Mouse (Mus musculus) T-helper 2 cell (primary cell): ENCODE measurements around the gene Ctrl.

Source experiments
- in situ Hi-C: fragments of 300-600 bp; cut with MboI, MseI; formaldehyde crosslinking; loops from one replicate; pipeline ENCODE4 v1.15.1; 2025; ENCODE audit warnings: high pct_unique_total_duplicates

The Ctrl gene

DNA sequence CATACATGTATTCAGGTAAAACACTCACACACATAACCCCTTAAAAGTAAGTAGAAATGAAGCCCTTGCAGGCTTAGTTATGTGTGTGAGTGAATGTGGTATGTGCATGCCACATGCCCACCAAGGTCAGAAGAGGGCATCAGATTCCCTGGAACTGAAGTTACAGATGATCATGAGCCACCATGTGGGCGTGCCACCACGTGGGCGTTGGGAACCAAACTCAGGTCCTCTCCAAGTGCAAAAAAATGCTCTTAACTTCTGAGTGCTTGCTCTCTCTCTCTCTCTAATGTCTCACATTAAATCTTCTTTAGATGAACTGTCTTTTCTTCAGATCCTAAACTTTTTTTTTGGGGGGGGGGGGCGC, 4.6 kb upstream of the Ctrl start, which contains the start of gene Psmb10:
Gene Psmb10, minus strand, starts transcription at position 139 of the 364 bp plus-strand sequence.
- in situ Hi-C loops: loop anchor here (5.0 kb wide), 1 partner anchor 231 kb away; the partner anchor contains the start of genes 4933405L10Rik and Enkd1

- in situ Hi-C loops: loop anchor here (5.0 kb wide), 1 partner anchor 230 kb away; the partner anchor contains the start of genes 4933405L10Rik and Enkd1
Measured at GRCm38 (mm10) chr8:105937496-105938305, 4.0 kb upstream of the Ctrl start.

DNA sequence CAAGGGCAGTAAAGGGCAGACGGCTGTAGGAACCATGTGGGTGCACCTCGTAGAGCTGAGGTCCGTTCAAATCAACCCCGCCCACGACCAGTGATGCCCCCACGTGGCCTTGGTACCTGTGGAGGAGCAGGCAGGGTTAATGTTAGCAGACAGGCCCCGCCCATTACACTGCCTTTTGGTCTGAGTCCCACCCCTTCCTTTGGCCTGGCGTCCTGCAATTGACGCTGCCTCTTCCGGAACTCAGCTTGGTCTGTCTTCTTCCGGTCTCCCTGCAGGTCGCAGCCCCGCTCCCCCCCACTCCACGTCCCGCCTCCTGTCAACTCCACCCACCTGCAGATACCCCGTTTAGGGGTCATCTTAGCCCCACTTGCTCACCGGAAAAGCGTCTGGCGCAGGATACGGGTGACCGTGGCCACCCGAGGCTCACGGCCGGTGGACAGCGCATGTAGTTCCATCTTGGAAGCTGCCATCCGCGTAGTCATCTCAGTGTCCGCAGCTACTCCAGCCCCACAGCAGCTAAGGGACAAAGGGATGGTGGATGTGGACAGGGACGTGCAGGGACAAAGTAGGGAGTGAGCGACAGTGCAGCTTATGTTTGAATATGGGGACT, 3.3 kb upstream of the Ctrl start:
- in situ Hi-C loops: loop anchor here (5.0 kb wide), 1 partner anchor 230 kb away; the partner anchor contains the start of genes 4933405L10Rik and Enkd1

DNA sequence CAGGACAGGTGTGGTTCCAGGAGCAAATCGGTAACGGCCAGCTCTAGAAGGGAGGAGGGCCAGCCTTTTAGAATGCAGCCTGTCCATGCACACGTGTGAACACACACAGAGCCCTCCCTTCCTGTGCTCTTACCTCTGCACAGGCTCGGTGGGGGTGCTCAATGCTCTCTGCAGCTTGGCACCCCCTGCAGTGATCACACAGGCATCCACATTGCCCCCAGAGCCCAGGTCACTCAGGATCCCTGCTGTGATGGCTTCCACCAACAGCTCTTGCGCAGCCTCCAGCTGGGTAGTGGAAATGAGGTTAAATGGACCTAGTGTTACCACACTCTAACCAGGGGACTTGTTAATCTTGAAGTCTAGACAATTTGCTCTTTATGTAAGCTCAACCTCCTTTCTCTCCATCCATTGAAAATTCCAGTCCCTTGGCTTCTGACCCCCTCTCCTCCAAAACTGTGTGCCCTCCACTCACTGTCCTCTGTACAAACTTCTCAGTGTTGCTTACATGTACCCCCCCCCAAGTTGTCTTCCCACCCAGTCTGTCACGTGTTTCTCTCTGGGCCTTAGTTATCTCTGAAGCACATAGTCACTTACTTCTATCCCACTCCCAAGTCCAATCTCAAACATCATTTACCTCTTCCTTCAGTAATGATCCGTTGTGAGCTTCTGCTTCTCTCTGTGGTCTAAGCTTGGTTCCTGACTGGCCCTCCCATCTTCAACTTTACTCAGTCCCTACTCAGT, 2.4 kb upstream of the Ctrl start:
- in situ Hi-C loops: loop anchor here (5.0 kb wide), 1 partner anchor 229 kb away; the partner anchor contains the start of genes 4933405L10Rik and Enkd1

DNA sequence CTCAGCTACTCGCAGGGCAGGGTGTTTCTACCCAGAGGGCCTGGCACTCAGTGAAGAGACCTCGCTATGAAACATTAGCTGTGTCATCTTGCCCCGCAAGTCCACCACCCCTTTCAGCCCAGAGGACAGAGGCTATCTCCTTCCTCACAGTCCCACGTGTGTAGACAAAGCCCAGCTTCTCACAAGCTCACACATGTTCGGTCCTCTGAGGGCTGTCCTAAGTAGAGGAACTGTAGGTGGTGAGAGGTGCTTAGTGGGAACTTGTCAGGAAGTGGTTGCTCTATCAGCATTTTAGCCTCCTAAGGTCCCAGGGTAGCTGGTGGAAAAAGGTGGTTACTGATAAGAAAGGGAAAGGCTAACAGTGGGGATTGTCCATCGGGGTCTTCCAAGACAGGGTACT, 1.4 kb upstream of the Ctrl start:
- in situ Hi-C loops: loop anchor here (5.0 kb wide), 1 partner anchor 228 kb away; the partner anchor contains the start of genes 4933405L10Rik and Enkd1

DNA sequence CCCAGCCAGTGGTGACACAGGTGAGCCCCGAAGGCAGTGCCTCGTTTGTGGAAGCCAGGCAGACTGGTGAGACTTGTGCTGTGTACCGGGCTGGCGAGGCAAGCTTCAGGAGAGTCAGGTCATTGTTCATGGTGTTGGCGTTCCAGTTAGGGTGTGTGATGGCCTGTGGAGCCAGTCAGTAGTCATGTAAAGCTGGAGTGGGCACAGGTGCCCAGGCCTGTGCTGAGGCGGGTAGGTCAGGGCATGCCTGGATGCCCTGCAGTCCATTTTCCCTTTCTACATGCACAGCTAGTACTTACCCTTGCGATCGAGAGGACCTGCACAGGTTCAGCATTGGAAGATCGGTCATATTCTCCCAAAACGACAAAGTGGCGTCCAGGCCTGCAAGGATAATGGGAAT, 1.1 kb downstream of the Ctrl start:
- in situ Hi-C loops: loop anchor here (5.0 kb wide), 1 partner anchor 945 kb away; no protein-coding TSS in a partner anchor

DNA sequence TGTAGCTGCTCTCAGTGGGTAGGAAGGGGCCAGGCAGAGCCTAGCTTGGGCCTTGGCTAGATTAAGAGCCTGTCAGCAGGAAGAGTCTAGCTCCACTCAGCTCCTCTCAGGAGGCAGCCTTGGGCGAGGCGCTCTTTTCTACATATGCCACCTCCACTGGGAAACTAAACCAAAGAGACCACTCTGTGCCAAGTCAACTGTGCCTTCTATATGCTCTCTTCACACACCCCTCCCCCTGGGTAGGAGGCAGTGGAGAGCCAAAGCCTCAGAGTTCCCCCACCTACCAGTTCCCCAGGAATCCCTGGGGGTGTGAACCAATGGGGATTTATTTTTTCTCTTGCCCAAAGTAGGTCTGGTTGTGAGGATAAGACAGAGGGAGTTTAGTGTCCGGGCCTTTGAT, 2.4 kb downstream of the Ctrl start:
- in situ Hi-C loops: loop anchor here (5.0 kb wide), 1 partner anchor 946 kb away; no protein-coding TSS in a partner anchor

- in situ Hi-C loops: loop anchor here (5.0 kb wide), 1 partner anchor 947 kb away; no protein-coding TSS in a partner anchor
Measured at GRCm38 (mm10) chr8:105930602-105931001, 3.1 kb downstream of the Ctrl start.

DNA sequence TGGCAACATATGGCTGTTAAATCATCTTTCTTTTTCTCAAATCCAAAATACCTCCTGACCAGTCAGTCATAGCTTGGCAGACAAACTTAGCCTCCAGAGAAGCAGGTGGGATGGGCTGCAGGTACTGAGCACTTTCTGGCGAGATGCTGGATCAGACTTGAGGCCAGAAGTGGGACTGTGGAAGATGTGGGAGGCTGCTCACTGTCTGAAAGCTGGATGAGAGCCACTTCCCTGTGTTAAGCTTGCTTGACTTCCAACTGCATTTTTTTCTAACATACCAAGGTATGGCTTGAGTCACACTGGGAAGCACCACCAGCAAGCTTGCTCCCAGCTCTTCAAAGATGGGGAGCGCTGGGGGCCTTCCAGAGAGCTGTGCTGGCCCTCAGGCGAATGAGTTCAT, 8.5 kb downstream of the Ctrl start:
- in situ Hi-C loops: loop anchor here (5.0 kb wide), 2 partner anchors 33 to 93 kb away; partner anchors contain the start of gene Nrn1l

DNA sequence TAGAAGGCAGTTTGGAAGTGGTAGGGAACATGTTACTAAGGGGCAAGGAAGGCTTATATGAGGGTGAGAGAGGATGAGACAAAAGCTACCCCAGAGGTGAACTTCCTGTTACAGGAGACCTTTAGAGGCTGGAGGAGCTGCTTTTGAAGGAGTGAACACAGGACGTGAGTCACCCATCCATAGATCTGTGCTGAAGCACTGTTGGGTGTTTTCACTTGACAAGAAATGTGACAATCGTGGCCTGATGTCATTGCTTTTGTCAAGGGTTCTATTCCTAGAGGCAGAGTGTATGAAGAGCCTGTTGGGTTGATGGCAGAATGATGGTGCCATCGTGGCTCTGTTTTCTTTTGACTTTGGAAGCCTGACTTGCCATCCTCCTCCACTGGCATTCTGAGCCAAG, 14.3 kb downstream of the Ctrl start:
- in situ Hi-C loops: no loop called here

GRCm38 (mm10) chr8:105900941-105901616, 32.6 kb downstream of the Ctrl start:
- in situ Hi-C loops: no loop called here

DNA sequence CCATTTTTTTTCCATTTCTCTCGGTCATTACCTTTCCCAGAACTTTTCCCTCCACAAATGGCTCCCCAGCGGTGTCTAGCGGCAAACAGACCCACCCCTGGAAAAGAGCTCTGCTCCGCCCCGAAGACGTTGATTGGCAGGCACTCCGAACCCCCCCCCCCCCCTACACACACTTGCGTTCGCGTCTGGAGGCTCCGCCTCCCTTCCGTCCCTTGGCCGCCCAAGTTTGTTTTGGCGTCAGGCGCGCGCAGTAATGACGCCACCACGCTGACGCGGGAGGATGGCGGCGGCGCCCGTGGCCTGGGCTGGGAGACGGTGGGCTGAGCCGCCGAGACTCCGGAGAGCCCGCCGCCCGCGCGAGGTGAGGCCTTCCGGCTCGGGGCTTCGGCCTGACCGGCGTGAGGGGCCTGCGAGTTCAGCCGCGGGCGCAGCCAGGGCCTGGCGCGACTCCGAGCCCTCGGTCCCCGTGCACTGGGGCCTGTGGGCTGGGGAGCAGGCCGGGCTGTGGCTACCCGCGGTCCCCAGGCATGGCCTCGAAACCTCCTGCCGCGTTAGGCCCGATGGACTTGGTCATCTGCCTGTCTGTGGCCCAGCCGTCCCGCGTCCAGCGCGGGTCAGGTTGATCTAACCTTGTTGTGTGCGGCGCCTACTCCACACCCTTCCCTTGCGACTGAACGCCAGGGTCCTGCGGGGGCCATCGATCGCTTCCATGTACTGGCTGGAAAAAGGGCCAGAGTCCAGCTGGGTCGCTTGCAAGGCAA, 33.3 kb downstream of the Ctrl start, which contains the start of gene Pskh1:
Gene Pskh1, plus strand, starts transcription at position 262 of the 761 bp plus-strand sequence.
- in situ Hi-C loops: no loop called here

- in situ Hi-C loops: no loop called here
Measured at GRCm38 (mm10) chr8:105897801-105898480, 35.7 kb downstream of the Ctrl start.

- in situ Hi-C loops: loop anchor here (5.0 kb wide), 1 partner anchor 34 kb away; no protein-coding TSS in a partner anchor
Measured at GRCm38 (mm10) chr8:105893339-105893738, 40.3 kb downstream of the Ctrl start, which contains the start of gene Nrn1l. Nrn1l (plus strand) TSS chr8:105893567.

DNA sequence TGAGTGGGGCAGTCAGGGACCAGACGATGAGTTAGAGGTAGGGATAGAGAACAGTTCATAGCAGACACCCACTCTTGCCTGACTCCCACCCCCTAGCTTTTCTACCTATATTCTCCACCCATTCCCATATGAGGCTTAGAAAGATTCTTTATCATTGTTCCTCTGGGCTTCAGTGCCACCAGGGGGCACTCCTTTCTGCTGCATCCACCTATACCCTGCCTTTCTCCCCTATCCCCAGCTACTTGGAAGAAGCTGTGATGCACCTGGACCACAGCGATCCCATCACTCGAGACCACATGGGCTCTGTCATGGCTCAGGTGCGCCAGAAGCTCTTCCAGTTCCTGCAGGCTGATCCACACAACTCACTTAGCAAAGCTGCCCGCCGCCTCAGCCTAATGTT, 41.2 kb downstream of the Ctrl start:
- in situ Hi-C loops: loop anchor here (5.0 kb wide), 1 partner anchor 35 kb away; no protein-coding TSS in a partner anchor

GRCm38 (mm10) chr8:105890870-105891269, 42.8 kb downstream of the Ctrl start:
- in situ Hi-C loops: loop anchor here (5.0 kb wide), 1 partner anchor 36 kb away; no protein-coding TSS in a partner anchor

DNA sequence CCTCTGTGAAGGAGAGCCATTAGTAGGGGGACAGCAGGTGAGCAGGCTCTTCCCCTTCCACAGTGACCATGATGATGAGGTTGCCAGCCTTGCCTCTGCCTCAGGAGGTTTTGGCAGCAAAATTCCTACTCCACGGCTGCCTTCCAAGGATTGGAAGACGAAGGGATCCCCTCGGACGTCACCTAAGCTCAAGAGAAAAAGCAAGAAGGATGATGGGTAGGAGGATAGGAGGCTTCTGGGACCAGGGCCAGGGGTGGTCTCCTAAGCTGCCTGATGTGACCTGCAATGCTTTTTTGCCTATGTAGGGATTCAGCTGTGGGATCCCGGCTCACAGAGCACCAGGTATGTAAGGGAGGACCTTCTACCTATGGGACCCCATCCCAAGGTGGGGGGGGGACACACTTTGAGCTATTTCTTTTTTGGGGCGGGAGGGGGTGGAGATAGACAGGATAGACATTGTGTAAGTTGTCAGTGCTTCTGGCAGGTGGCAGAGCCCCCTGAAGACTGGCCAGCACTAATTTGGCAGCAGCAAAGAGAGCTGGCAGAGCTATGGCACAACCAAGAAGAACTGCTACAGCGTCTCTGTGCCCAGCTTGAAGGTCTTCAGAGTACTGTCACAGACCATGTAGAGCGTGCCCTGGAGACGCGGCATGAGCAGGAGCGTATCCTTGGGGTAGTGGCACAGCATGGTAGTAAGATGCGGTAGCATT, 43.8 kb downstream of the Ctrl start:
- in situ Hi-C loops: loop anchor here (5.0 kb wide), 1 partner anchor 37 kb away; no protein-coding TSS in a partner anchor
